Mouse (Mus musculus): ENCODE measurements around the gene Foxa3.

- TF ChIP-seq POLR2A (IDR thresholded peaks at IDR 0.05; ENCODE audit: extremely low read depth, insufficient read depth, low read length) (no peak), CTCF (IDR thresholded peaks at IDR 0.05; ENCODE audit: low read depth, low read length) (no peak)
These were observed 36.8 kb downstream of the Foxa3 start for GRCm38 (mm10) chr7:18986503-18986902.
